Mouse (Mus musculus): Measurements from ENCODE around the gene Asic3. TPM values are rescaled to one million over a fixed set of nuclear protein-coding genes. Genes with fewer than 3 reads are reported as not detected.

The Asic3 gene
- total RNA-seq, 2 experiments from 2014 or later = 0.36 TPM; not detected in 1

DNA sequence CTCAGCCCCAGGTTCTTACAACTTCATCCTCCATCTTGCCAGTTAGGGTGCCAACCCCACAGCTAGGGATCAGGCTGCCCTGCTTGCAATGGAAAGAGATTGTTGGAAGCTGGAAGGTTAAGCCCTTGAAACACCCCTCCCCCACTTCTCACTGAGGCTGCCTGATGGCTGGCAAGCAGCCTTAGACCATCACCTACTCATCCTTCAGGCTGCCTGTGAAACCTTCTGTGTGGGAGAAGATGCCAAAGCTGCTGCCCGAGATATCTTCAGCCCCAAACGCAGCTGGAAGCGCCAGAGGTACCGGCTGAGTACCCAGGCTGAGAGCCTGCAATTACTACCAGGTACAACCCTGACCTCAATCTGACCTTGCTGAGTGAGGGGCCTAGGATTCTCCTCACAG lies 33.7 kb upstream of the Asic3 start:
- DNase-seq (ENCODE audit: extremely low spot score in 1 of 2, low spot score in 2 of 2) = peak in 1 of 2 experiments; percentile 28
- TF ChIP-seq CTCF (IDR thresholded peaks at IDR 0.05) = no peak
- Histone ChIP-seq H3K27ac (no peak overlapping the region), H3K4me3 (no peak overlapping the region)
- intact Hi-C loops (cut with DNase I) = no loop called here

DNA sequence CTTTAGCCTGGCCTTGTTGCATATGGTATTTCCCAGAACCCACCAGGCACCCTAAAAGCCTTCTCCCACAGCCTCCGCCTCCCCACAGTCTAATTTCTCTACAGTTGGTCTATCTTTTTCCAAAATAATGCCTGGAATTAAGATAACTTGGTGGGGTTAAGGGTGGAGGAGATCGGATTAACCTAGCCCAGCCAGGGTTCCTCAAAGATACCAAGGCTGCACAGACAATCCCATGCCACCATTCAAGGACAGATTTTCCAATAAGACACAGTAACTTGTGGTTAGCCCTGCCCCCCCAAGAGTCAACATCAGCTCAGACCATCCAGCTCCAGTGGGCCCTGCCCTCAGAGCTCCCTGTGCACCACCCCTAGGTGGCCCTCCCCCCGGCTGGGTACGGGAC lies 32.7 kb upstream of the Asic3 start:
- intact Hi-C loops (cut with DNase I) = no loop called here
- Histone ChIP-seq H3K27ac (no peak overlapping the region), H3K4me3 (no peak overlapping the region)
- no peak for TF ChIP-seq CTCF (IDR thresholded peaks at IDR 0.05)
- no peak for DNase-seq (ENCODE audit: extremely low spot score in 1 of 2, low spot score in 2 of 2)

- Histone ChIP-seq H3K4me3 (no peak overlapping the region), H3K27ac (no peak overlapping the region)
- no peak for TF ChIP-seq CTCF (IDR thresholded peaks at IDR 0.05)
- intact Hi-C loops (cut with DNase I) = no loop called here
- no peak for DNase-seq (ENCODE audit: extremely low spot score in 1 of 2, low spot score in 2 of 2)
Observed at GRCm38 (mm10) chr5:24381486-24381885, 31.7 kb upstream of the Asic3 start.

- no peak for TF ChIP-seq CTCF (IDR thresholded peaks at IDR 0.05)
- H3K27ac ChIP-seq = no peak overlapping the region
- intact Hi-C loops (cut with DNase I) = no loop called here
Observed at GRCm38 (mm10) chr5:24381988-24382387, 31.2 kb upstream of the Asic3 start.

DNA sequence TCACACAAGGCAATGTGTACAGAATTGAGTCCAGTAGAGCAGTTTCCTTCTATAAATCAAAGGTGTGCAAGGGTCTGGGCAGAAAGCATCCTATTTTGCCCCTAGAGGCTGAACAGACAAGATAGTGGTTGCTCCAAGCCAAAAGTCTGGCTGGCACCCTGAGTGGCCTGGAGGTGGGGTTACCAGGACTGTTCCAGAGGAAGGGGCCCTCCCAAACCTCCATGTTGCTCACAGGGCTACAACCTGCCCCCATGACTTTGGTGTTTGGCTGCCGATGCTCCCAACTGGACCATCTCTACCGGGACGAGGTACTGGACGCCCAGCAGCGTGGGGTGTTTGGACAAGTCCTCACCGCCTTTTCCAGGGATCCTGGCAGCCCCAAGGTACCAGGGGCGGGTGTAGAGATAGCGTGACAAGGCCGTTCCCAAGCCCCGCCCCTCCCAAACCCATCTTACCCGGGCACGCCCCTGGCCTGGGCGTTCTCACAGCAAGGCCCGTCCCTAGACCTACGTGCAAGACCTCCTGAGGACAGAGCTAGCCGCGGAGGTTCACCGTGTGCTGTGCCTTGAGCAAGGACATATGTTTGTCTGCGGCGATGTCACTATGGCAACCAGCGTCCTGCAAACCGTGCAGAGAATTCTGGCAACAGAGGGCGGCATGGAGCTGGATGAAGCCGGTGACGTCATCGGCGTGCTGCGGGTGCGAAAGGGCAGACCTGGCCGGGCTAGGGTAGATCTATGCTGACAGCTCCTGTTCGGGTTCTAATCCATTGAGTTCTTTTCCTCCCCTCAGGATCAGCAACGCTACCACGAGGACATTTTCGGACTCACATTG lies 29.9 kb upstream of the Asic3 start:
- peak; percentile 89 to 92 for DNase-seq (ENCODE audit: extremely low spot score in 1 of 2, low spot score in 2 of 2)
- peak overlapping the region; percentile 58 for H3K4me3 ChIP-seq
- peak overlapping the region; percentile 95 for H3K27ac ChIP-seq
- intact Hi-C loops (cut with DNase I) = no loop called here
- peak; percentile 50 for TF ChIP-seq CTCF (IDR thresholded peaks at IDR 0.05)

More at GRCm38 (mm10) chr5:24381988-24382387, 31.2 kb upstream of the Asic3 start:
- DNase-seq (ENCODE audit: extremely low spot score in 1 of 2, low spot score in 2 of 2) = no peak
- H3K4me3 ChIP-seq = no peak overlapping the region

DNA sequence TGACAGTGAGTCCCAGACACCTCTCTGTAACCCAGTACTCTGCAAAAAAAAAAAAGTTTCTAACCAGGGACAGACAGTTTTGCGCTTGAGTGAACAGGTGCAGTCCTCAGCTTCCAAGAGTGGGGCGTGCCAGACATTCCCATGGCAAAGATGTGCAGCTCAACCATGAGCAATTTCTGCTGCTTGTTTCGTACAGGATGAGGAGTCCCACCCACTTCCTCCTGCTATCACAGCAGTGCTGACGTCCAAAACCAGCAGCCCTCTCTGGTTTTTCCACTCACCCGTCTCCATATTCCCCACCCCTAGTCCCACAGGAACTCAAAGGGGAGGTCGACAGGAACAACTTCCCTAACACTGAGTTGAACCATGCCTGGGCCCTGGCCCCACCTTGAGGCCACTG lies 28.8 kb upstream of the Asic3 start:
- H3K4me3 ChIP-seq = no peak overlapping the region
- peak overlapping the region; percentile 95 for H3K27ac ChIP-seq
- TF ChIP-seq CTCF (IDR thresholded peaks at IDR 0.05) = no peak; the same call in 1 of the 2 replicates
- intact Hi-C loops (cut with DNase I) = no loop called here
- no peak for DNase-seq (ENCODE audit: extremely low spot score in 1 of 2, low spot score in 2 of 2)

GRCm38 (mm10) chr5:24385374-24385773 lies 27.8 kb upstream of the Asic3 start:
- no peak for TF ChIP-seq CTCF (IDR thresholded peaks at IDR 0.05)
- H3K27ac ChIP-seq = no peak overlapping the region; the same call in 1 of the 2 replicates
- DNase-seq (ENCODE audit: extremely low spot score in 1 of 2, low spot score in 2 of 2) = no peak
- intact Hi-C loops (cut with DNase I) = loop anchor here (5.0 kb wide), 1 partner anchor 218 kb away; no protein-coding TSS in a partner anchor
- H3K4me3 ChIP-seq = no peak overlapping the region

- H3K4me3 ChIP-seq = no peak overlapping the region
- intact Hi-C loops (cut with DNase I) = loop anchor here (5.0 kb wide), 1 partner anchor 219 kb away; no protein-coding TSS in a partner anchor
Observed at GRCm38 (mm10) chr5:24385887-24386550, 27.2 kb upstream of the Asic3 start.

DNA sequence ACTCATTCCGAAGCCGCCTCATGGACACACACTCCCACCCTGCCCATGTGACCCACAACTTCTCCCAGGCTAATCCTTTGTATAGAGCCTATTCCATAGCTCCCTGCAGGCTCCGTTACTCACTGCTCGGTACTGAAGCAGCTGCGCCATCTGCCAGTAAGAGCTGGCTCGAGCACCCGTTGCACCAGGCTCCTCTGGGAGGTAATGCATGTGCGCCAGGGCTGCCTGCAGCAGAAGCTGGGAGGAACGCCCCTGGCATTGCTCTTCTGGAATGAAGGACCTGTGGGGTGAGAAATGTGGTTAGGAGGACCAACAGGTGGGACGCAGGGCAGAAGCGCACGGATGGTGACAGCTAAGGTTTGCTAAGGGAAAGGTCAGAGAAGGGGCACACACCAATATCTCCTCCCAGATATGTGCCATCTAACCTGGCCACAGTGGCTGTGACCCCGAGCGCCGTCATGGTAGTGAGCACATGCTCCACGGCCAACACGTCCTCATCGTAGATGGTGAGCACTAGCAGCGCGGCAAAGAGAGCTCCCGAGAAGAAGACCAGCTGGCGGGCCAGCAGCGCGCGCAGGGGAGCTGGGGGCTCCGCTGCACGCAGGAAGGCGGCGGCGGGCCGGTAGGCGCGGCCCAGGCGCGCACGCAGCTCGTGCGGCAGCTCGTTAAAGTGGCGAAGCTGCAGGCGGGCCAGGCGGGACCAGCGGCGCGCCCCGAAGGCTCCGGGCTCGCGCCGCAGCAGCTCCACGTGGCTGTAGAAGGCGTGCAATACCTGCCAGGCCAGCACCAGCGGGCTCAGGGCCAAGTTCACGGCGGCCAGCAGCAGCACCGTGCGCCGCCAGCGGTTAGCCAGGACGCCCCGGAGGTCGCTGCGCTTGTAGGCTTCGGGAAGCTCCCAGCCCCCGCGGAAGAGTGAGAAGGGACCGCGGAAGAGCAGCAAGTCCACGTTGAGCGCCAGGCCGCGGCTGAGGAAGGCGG lies 25.6 kb upstream of the Asic3 start:
- Histone ChIP-seq H3K4me3 (peak overlapping the region; percentile 52), H3K27ac (no peak overlapping the region)
- TF ChIP-seq CTCF (IDR thresholded peaks at IDR 0.05) = peak; percentile 28
- peak; percentile 59 to 68 for DNase-seq (ENCODE audit: extremely low spot score in 1 of 2, low spot score in 2 of 2)
- intact Hi-C loops (cut with DNase I) = loop anchor here (5.0 kb wide), 1 partner anchor 220 kb away; no protein-coding TSS in a partner anchor

More at GRCm38 (mm10) chr5:24385887-24386550, 27.2 kb upstream of the Asic3 start:
- H3K27ac ChIP-seq = no peak overlapping the region
- no peak for TF ChIP-seq CTCF (IDR thresholded peaks at IDR 0.05)
- DNase-seq (ENCODE audit: extremely low spot score in 1 of 2, low spot score in 2 of 2) = no peak

DNA sequence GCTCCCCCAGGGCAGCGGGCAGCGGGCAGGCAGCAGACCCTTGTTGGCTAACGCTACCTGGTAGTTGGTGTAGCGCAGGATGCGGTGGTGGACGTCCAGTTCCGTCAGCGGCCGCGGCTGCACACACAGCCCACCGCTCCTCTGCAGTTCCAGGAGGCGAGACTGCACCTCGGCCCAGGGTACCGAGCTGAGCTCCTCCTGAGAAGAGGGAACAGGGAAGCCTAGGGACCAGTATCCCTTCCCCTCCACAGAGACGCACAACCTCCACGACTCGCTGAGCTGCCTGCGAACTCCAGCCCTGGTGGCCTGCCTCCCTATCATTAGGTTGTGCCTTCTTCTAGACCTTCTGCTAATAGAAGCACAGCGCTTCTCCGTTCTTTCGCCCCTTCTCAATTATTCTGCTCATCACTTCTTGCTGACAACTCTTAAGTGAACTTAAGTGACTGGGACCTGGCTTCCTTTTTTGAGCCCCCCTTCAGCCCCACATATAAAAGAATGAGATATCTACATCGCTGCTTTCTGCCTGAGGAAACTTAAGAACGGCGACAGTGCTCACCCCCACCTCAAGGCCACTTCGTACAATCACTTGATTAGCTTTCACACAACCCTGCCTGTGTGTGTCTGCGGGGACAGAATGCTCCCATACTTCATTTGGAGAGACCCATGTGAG lies 24.8 kb upstream of the Asic3 start:
- TF ChIP-seq CTCF (IDR thresholded peaks at IDR 0.05) = no peak
- intact Hi-C loops (cut with DNase I) = loop anchor here (5.0 kb wide), 1 partner anchor 221 kb away; no protein-coding TSS in a partner anchor
- no peak overlapping the region for H3K27ac ChIP-seq

More for the DNA sequence above, 24.8 kb upstream of the Asic3 start:
- peak overlapping the region; percentile 52 for H3K4me3 ChIP-seq
- DNase-seq (ENCODE audit: extremely low spot score in 1 of 2, low spot score in 2 of 2) = no peak

All from left cerebral cortex, adult 2 months (tissue).